Mouse (Mus musculus) embryonic facial prominence, embryonic 12.5 days (tissue): ENCODE data around the gene Ptprf. TPM values are rescaled to one million over a fixed set of nuclear protein-coding genes. Genes with fewer than 3 reads are reported as not detected.

Source experiments
- ATAC-seq: fragments of 200-750 bp; cut with Nextera tagmentation; 2 replicates; pipeline ENCODE4 v1.8.0; 2017; ENCODE audit not compliant: insufficient number of reproducible peaks, insufficient read depth, low FRiP score, low TSS enrichment
- H3K27ac ChIP-seq: fragments of 300-500 bp; sonication (generic); 2 replicates; pipeline ENCODE4 v1.5.1; 2016; ENCODE audit warnings: mild to moderate bottlenecking
- H3K27me3 ChIP-seq: fragments of 300-500 bp; sonication (generic); 2 replicates; pipeline ENCODE4 v1.6.1; 2016; ENCODE audit warnings: mild to moderate bottlenecking, moderate library complexity
- H3K36me3 ChIP-seq: fragments of 300-500 bp; sonication (generic); 2 replicates; pipeline ENCODE4 v1.6.1; 2016; ENCODE audit warnings: mild to moderate bottlenecking
- H3K4me1 ChIP-seq: fragments of 300-500 bp; sonication (generic); 2 replicates; pipeline ENCODE4 v1.6.1; 2016
- H3K4me2 ChIP-seq: fragments of 300-500 bp; sonication (generic); replicated peaks from 2 replicates; pipeline ENCODE4 v1.6.1; 2016; ENCODE audit warnings: mild to moderate bottlenecking, moderate library complexity
- H3K4me3 ChIP-seq: fragments of 300-500 bp; sonication (generic); 2 replicates; pipeline ENCODE4 v1.5.1; 2016; ENCODE audit warnings: mild to moderate bottlenecking
- H3K9ac ChIP-seq: fragments of 300-500 bp; sonication (generic); 2 replicates; pipeline ENCODE4 v1.6.1; 2016; ENCODE audit warnings: mild to moderate bottlenecking, moderate library complexity
- H3K9me3 ChIP-seq: fragments of 300-500 bp; sonication (generic); 2 replicates; pipeline ENCODE4 v1.6.1; 2016; ENCODE audit warnings: mild to moderate bottlenecking, moderate library complexity
- WGBS: fragments of 180-500 bp; shearing (Covaris S2); methylation state at CpG from one replicate; pipeline ENCODE4 v1.1.7; 2016; 5-methylcytosine and 5-hydroxymethylcytosine counted together
- polyA plus RNA-seq: library from polyadenylated mRNA; unstranded; fragments of >200 nt; fragmentation: Nextera tagmentation; extraction: Ambion mirVana; gene quantifications from 2 replicates; pipeline ENCODE4 v1.2.1, GENCODE M21; 2016

Ptprf gene
- polyA plus RNA-seq, 1 experiment from 2014 or later, result 90.7 TPM

DNA sequence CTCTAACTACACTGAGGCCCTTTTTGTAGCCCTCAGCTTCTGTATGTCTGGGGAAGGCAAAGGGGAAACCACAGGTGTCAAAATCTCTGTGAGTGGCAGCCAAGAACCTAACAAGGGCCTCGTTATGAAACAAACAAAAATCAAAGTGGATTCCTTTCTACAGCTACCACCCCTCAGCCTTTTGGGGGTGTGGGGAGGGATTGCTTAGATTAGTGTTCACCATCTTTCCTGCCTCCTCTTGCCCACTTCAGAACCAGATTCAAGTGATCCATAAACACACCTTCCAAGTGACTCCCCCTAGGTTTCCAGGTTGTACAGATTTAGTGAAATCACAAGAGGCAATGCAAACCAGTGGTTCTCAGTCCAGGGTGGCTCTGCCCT is 9.0 kb downstream of the Ptprf start:
- Histone ChIP-seq H3K4me2 (no peak overlapping the region), H3K27me3 (no peaks in the 10 kb centered on the region), H3K27ac (no peak overlapping the region; the same call in 1 of the 2 replicates), H3K9me3 (no peaks in the 10 kb centered on the region), H3K36me3 (peaks cover 43% of the 10 kb centered on the region), H3K4me1 (peaks cover 41% of the 10 kb centered on the region), H3K9ac (no peak overlapping the region), H3K4me3 (no peak overlapping the region)
- ATAC-seq, result no peak
- WGBS, result 47% methylated on average over 1 of the region's 1 CpGs

DNA sequence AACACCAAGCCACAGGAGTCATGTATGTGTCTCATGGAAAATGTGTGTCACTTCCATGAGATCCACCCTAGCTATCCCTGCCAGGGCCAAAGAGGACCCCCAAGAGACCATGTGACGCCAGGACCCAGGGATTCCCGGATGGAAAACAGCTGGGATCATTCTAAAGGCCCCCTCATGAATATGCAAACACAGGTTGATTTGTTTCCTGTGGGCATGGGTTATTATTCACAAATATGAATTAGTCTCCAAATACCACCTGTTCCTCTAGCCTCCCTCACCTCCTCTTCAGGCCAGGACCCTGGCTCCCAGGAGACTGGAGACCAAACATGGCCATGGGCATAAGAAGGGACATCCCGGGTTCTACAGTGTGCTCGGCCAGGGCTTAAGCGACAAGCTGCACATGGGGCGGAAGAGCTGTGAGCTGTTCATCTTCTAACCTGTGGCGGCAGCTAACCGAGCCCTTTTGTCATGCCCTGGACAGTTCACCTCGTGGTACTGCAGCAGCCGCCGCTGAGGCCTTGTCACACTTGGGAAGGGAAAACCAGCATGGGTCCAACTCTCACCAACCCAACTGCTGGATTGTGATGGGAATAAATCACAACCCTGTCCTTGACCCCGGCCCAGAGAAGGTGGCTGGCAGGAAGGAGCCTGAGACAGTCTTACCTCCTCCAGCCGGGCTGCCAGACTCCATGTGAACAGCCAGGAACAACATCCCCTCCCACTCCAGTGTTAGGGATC is 9.6 kb downstream of the Ptprf start:
- H3K36me3 ChIP-seq, result peaks cover 44% of the 10 kb centered on the region
- WGBS, result 72% methylated on average over 13 of the region's 13 CpGs
- H3K4me1 ChIP-seq, result peaks cover 43% of the 10 kb centered on the region
- no peak overlapping the region for H3K9ac ChIP-seq
- no peaks in the 10 kb centered on the region for H3K27me3 ChIP-seq
- no peaks in the 10 kb centered on the region for H3K9me3 ChIP-seq
- H3K4me3 ChIP-seq, result no peak overlapping the region
- H3K27ac ChIP-seq, result no peak overlapping the region; the same call in 1 of the 2 replicates
- H3K4me2 ChIP-seq, result no peak overlapping the region
- ATAC-seq, result no peak

DNA sequence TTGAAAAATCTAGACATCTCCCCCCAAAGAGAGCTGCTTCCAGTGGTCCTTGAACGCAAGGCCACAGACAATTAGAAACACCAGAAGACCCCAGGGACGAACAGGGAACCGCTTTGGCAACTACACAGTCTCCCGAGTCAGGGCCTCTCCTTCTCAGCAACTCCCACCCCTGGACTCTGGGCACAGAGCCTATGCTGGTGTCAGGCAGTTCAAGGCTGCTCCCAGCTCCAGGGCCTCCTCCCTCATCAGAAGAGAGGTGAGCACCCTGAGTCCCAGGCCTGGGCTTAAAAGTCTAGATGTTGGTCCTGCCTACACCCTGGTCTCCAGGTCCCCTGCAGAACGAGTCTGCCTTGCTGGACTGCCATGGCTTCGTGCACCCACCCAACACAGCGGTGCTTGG is 10.7 kb downstream of the Ptprf start:
- peaks cover 49% of the 10 kb centered on the region for H3K36me3 ChIP-seq
- no peak overlapping the region for H3K27ac ChIP-seq
- 73% methylated on average over 7 of the region's 7 CpGs for WGBS

DNA sequence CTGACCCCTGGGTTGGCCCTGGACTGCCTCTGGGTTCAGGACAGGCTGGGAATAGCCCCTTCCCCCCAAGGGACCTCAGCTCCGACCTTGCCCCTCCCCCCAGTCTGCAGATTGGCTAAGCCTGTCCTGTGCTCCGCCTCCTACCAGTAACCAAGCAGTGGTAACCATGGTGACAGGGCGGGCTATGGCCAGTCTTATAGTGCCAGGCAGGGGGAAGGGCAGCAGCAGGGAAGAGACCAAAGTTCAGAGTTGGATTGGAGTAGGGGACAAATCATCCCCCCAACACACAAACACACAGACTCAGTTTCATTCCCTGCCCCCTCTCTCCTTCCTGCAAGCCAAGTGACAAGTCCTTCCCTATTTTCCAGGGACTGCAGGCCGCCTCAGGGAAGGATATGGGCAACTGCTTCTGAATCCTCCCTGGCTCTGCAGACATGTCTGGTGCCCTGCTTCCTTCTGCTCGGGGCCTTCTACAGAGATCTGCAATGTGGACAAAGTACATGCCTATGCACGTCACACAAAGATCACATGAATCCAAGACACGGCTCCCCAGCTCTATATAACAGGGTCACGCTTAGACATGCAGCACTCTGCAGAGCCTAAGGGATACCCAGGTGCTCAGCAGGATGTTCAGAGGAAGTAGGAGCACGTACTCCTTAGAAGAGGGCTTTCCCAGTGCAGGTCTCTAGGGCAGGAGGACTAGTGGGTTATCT is 14.5 kb downstream of the Ptprf start:
- Histone ChIP-seq H3K4me1 (peaks cover 68% of the 10 kb centered on the region), H3K4me3 (no peak overlapping the region), H3K27ac (peak overlapping the region; percentile 77), H3K9ac (no peak overlapping the region), H3K36me3 (peaks cover 55% of the 10 kb centered on the region), H3K27me3 (no peaks in the 10 kb centered on the region), H3K4me2 (no peak overlapping the region; the same call in 1 of the 2 replicates), H3K9me3 (no peaks in the 10 kb centered on the region)
- WGBS, result 16% methylated on average over 9 of the region's 9 CpGs
- ATAC-seq, result peak; percentile 73

More for the DNA sequence above, 10.7 kb downstream of the Ptprf start:
- Histone ChIP-seq H3K27me3 (no peaks in the 10 kb centered on the region), H3K4me1 (peaks cover 54% of the 10 kb centered on the region), H3K4me2 (no peak overlapping the region), H3K9me3 (no peaks in the 10 kb centered on the region), H3K4me3 (no peak overlapping the region), H3K9ac (no peak overlapping the region)
- ATAC-seq, result no peak

DNA sequence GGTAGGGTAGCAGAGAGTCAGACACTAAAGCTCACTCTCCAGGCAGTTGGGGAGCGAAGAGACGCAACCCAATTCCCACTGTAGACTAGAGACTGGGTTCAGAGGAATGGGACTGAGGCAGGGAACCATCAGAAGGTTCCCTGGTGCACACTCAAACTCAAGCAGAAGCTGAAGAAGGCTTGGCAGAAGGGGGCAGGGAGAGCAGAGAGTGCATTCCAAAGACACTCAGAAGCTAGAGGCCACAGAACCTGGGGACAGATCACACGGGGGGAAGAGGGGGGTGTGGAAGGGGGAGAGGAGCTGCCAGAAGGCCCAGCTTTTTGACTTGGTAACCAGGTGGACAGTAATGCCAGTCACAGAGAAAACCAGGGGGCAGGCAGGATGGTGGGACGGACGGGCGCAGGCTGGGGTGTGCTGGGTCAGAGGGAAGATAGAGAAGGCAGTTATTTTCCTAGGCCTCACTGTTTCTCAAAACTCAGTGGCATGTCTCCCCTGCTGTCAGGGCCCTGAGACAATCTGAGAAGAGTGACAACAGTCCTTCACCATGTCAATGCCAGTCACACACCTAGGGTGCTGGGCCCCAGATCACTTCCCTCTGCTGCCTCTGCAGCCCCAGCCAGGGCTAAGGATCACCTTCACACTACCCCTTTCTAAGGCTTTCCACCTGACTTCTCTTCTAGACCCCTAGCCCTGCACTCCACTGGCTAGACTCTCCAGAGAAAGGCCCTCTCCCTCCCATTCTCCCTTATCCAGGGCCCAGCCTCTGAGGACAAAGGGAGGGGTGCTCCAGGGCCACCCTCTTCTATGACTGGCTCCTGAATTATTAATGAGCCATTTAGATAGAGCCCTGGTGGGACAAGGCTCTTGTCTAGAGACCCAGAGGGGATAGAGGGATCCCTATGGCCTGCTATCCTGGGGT is 15.3 kb downstream of the Ptprf start:
- no peak overlapping the region for H3K4me3 ChIP-seq
- H3K27ac ChIP-seq, result peak overlapping the region; percentile 77
- H3K4me2 ChIP-seq, result no peak overlapping the region
- ATAC-seq, result no peak; the same call in 1 of the 2 replicates
- no peak overlapping the region for H3K9ac ChIP-seq
- peaks cover 59% of the 10 kb centered on the region for H3K36me3 ChIP-seq
- H3K27me3 ChIP-seq, result no peaks in the 10 kb centered on the region
- 68% methylated on average over 6 of the region's 6 CpGs for WGBS
- H3K9me3 ChIP-seq, result no peaks in the 10 kb centered on the region
- H3K4me1 ChIP-seq, result peaks cover 64% of the 10 kb centered on the region

DNA sequence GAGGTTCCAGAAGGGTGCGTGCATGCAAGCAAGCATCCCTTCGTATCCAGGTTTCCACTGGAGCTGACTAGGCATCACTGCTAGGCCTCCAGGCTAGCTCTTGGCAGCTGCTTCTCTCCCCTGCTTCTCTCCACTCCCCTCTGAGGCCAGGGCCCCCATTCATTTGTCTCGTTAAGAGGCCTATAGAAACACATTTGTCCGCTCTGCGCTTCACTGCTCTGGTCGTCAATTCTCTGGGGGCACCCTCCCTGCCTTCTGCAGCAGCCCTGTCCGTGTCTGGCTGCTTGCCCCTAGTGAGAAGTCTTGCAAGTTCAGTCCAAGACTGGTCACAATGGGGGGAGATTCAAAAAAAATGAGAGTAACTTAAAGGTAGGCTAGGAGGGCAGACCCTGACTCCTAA is 16.7 kb downstream of the Ptprf start:
- Histone ChIP-seq H3K9ac (no peak overlapping the region), H3K4me2 (no peak overlapping the region), H3K4me1 (peaks cover 62% of the 10 kb centered on the region), H3K27ac (peak overlapping the region; percentile 57; the same call in 1 of the 2 replicates), H3K9me3 (no peaks in the 10 kb centered on the region), H3K36me3 (peaks cover 69% of the 10 kb centered on the region), H3K27me3 (no peaks in the 10 kb centered on the region), H3K4me3 (no peak overlapping the region)
- WGBS, result 51% methylated on average over 7 of the region's 7 CpGs
- ATAC-seq, result no peak

DNA sequence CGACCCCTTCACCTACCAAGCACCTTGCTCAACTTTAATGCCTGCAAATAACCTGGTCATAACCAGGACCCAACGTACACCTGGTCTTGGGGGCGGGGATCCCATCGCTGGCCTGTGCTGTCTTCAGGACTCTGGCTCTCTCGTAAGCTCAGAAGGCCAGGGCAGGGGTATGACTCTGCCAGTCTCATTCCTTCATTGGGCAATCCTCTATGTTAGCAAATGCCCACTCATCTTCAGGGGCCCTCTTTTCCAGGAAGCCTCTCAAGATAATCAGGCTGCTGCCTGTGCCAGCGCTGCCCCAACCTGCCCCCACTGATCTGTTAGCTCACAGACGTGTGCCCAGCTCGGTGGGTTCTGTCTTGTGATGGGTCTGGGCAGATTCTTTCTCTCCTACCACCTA is 17.2 kb downstream of the Ptprf start:
- Histone ChIP-seq H3K27me3 (no peaks in the 10 kb centered on the region), H3K4me3 (no peak overlapping the region), H3K27ac (0 out of 2 replicates have a peak overlapping the region, but pooled peaks have one; percentile 80), H3K9ac (no peak overlapping the region), H3K4me2 (no peak overlapping the region), H3K4me1 (peaks cover 62% of the 10 kb centered on the region), H3K36me3 (peaks cover 74% of the 10 kb centered on the region), H3K9me3 (no peaks in the 10 kb centered on the region)
- ATAC-seq, result no peak
- 81% methylated on average over 8 of the region's 8 CpGs for WGBS

DNA sequence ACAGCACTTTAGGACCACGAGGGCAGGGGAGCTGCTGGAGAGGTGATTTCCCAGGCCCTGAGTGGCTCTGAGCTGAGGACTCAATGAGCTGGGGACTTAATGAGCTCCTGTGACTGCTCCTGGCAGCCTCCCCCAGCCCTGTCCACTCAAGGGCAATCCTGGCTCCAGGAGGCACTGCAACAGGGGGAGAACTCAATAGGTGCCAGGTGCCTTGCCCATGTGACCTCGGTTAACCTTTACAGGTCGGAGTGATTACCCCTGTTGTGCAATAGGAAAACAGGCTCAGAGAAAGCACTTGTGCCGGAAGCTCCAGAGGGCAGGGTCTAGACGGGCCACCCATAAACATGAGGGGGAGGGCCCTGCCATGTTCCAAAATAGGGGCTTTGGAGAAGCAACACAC is 17.7 kb downstream of the Ptprf start:
- Histone ChIP-seq H3K9ac (no peak overlapping the region), H3K4me3 (no peak overlapping the region), H3K36me3 (peaks cover 79% of the 10 kb centered on the region), H3K27me3 (no peaks in the 10 kb centered on the region), H3K27ac (peak overlapping the region; percentile 80), H3K4me1 (peaks cover 62% of the 10 kb centered on the region), H3K4me2 (no peak overlapping the region), H3K9me3 (no peaks in the 10 kb centered on the region)
- WGBS, result 35% methylated on average over 5 of the region's 5 CpGs
- no peak for ATAC-seq

DNA sequence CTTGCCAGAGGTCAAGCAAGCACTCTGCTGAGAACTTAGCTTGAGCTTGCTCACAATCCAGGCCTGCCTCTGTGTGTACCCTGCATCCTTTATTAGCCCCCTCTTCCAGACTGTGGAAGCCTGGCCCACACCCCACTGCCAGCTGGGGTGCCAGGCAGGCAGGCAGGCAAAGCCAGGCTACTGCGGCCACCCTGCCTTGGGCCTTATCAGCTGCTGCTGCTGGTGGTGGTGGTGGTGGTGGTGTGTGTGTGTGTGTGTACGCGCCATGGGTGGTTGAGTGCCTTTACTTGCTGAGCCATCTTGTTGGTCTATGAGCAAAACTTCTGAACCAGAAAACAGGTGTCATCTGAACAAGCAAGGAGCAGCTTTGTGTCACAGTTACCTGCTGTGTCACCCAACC is 18.3 kb downstream of the Ptprf start:
- no peak for ATAC-seq
- Histone ChIP-seq H3K27ac (peak overlapping the region; percentile 80), H3K4me1 (peaks cover 58% of the 10 kb centered on the region)

DNA sequence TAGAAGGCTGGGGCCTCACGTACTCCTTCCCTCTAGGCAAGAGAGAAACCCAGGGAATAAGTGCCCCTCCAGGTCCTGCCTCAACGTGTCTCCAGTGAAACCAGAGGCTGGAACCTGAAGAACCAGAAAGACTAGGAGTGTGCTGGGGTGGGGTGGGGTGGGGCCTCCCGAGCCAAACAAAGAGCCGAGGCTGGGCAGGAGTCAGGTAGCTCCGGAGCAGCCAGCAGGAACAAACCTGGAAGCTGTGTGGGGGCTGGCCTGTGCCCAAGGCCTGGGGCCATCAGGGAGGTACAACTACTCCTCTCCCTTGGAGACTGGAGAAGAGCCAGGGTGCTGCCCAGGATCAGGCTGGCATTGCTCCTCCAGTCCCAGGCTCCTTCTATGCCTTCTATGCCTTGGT is 18.9 kb downstream of the Ptprf start:
- Histone ChIP-seq H3K4me2 (0 out of 2 replicates have a peak overlapping the region, but pooled peaks have one; percentile 5), H3K36me3 (peaks cover 88% of the 10 kb centered on the region), H3K9me3 (no peaks in the 10 kb centered on the region), H3K9ac (no peak overlapping the region), H3K27me3 (no peaks in the 10 kb centered on the region), H3K4me1 (peaks cover 51% of the 10 kb centered on the region), H3K4me3 (no peak overlapping the region), H3K27ac (peak overlapping the region; percentile 82)
- ATAC-seq, result peak; percentile 35
- 60% methylated on average over 5 of the region's 5 CpGs for WGBS

More for the DNA sequence above, 18.3 kb downstream of the Ptprf start:
- Histone ChIP-seq H3K36me3 (peaks cover 83% of the 10 kb centered on the region), H3K27me3 (no peaks in the 10 kb centered on the region), H3K9ac (no peak overlapping the region), H3K9me3 (no peaks in the 10 kb centered on the region), H3K4me2 (no peak overlapping the region), H3K4me3 (no peak overlapping the region)
- 90% methylated on average over 3 of the region's 3 CpGs for WGBS

DNA sequence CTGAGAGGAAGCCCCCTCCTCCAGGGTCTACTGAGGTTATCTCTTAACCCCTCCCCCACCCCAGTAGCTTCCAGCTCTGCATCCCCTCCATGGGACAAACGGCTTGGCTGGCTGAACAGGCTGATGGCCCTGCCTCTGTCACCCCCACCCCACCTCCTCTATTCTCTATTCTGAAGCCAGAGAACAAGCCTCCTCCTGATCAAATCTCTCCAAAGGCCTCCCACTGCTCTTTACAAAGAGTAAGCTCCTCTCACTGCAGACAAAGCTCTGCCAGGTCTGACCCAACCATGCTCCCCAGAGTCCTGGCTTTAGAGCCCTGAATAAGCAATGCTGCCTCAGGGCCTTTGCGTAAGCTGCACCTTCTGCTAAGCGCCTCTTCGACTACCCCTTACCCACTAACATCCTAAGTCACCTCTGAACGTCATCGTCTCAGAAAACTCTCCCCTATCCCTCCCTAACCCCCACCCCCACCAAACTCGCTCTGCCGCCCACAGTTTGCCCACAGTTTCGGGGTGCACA is 19.6 kb downstream of the Ptprf start:
- no peak for ATAC-seq
- Histone ChIP-seq H3K36me3 (peaks cover 88% of the 10 kb centered on the region), H3K4me2 (0 out of 2 replicates have a peak overlapping the region, but pooled peaks have one; percentile 5), H3K4me1 (peaks cover 45% of the 10 kb centered on the region), H3K27ac (peak overlapping the region; percentile 82), H3K4me3 (no peak overlapping the region), H3K9ac (no peak overlapping the region), H3K9me3 (no peaks in the 10 kb centered on the region), H3K27me3 (no peaks in the 10 kb centered on the region)
- 71% methylated on average over 9 of the region's 9 CpGs for WGBS
